Mouse (Mus musculus) embryonic facial prominence, embryonic 12.5 days (tissue): ENCODE measurements around the gene Olfr1222. TPM values are rescaled to one million over a fixed set of nuclear protein-coding genes. Genes with fewer than 3 reads are reported as not detected.

Experiments used
- polyA plus RNA-seq: library from polyadenylated mRNA; unstranded; fragments of >200 nt; fragmentation: Nextera tagmentation; extraction: Ambion mirVana; gene quantifications from 2 replicates; pipeline ENCODE4 v1.2.1, GENCODE M21; 2016

Olfr1222 gene
- polyA plus RNA-seq, 1 experiment from 2014 or later, result not detected

Other genes with a start within 250 kb of the Olfr1222 start
- gene Olfr1208, start 230.7 kb downstream of the Olfr1222 start, polyA plus RNA-seq, result not detected in 2 replicates
- not detected in 2 replicates for gene Olfr1209, start 217.9 kb downstream of the Olfr1222 start, polyA plus RNA-seq
- gene Olfr1211, start 194.9 kb downstream of the Olfr1222 start, polyA plus RNA-seq, result not detected in 2 replicates
- gene Olfr1212, start 179.1 kb downstream of the Olfr1222 start, polyA plus RNA-seq, result not detected in 2 replicates
- not detected in 2 replicates for gene Gm13762, start 152.8 kb downstream of the Olfr1222 start, polyA plus RNA-seq
- not detected in 2 replicates for gene Olfr1214, start 140.4 kb downstream of the Olfr1222 start, polyA plus RNA-seq
- not detected in 2 replicates for gene Olfr1215, start 126.1 kb downstream of the Olfr1222 start, polyA plus RNA-seq
- not detected in 2 replicates for gene Olfr1216, start 114.7 kb downstream of the Olfr1222 start, polyA plus RNA-seq
- gene Olfr1217, start 101.0 kb downstream of the Olfr1222 start, polyA plus RNA-seq, result not detected in 2 replicates
- gene Olfr1218, start 71.9 kb downstream of the Olfr1222 start, polyA plus RNA-seq, result not detected in 2 replicates
- gene Olfr1219, start 49.5 kb downstream of the Olfr1222 start, polyA plus RNA-seq, result not detected in 2 replicates
- gene Olfr1220, start 26.2 kb downstream of the Olfr1222 start, polyA plus RNA-seq, result 0.04 TPM in 1 of 2 replicates, not detected in the other
- not detected in 2 replicates for gene Olfr1221, start 15.8 kb downstream of the Olfr1222 start, polyA plus RNA-seq
- not detected in 2 replicates for gene Olfr1223, start 18.5 kb upstream of the Olfr1222 start, polyA plus RNA-seq
- not detected in 2 replicates for gene Olfr1224-ps1, start 31.0 kb upstream of the Olfr1222 start, polyA plus RNA-seq
- gene Olfr1225, start 41.6 kb upstream of the Olfr1222 start, polyA plus RNA-seq, result not detected in 2 replicates
- not detected in 2 replicates for gene Olfr1226, start 67.0 kb upstream of the Olfr1222 start, polyA plus RNA-seq
- gene Olfr1228, start 121.0 kb upstream of the Olfr1222 start, polyA plus RNA-seq, result not detected in 2 replicates
- gene Olfr1229, start 155.0 kb upstream of the Olfr1222 start, polyA plus RNA-seq, result not detected in 2 replicates
- gene Olfr1230, start 164.2 kb upstream of the Olfr1222 start, polyA plus RNA-seq, result not detected in 2 replicates
- not detected in 2 replicates for gene Olfr1231, start 174.0 kb upstream of the Olfr1222 start, polyA plus RNA-seq
- gene Olfr1232, start 196.6 kb upstream of the Olfr1222 start, polyA plus RNA-seq, result not detected in 2 replicates
- gene Olfr1233, start 209.3 kb upstream of the Olfr1222 start, polyA plus RNA-seq, result not detected in 2 replicates
- not detected in 2 replicates for gene Olfr1234, start 231.8 kb upstream of the Olfr1222 start, polyA plus RNA-seq